In the genomic region with DNA sequence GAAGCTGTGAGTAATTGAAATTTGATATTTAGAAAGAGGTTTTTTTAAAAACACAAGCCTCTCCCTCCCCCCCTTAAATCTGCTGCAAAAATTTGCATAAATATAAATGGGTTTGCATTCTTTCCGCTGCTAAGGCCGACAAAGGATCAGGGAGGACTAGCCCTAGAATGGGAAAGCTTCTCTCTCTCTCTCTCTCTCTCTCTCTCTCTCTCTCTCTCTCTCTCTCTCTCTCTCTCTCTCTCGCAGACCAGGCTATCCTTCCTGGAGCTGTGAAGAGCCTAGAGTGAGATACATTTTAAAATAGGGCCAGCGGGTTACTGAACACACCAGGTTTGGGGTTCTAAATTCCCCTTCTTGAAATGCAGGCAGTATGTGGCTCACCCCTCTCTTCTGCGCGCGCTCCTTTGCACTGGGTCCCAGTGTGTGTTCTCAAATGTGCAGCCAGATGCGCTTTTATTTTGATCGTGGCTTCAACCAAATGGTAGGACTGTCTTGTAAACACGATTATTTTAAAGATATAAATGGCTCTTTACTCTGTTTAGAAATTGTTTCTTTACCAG, we compare ENCODE assay signal across 8 mouse cellular contexts.
DNase-seq lines count a peak whose midpoint lies in the region; TF ChIP-seq lines count a peak whose summit lies in the region.

No protein-coding gene starts in this region.

- H3K27ac ChIP-seq in liver, adult 2 months (replicated peaks; ENCODE audit: insufficient read depth, low read depth, low read length), result peak overlapping the region; percentile 38
- peak overlapping the region; percentile 84 for H3K27ac ChIP-seq in thymus, adult 2 months (ENCODE audit: control insufficient read depth, insufficient read depth, low read length)

- no peaks in the 10 kb centered on the region for H3K36me3 ChIP-seq in liver, adult 2 months (ENCODE audit: control insufficient read depth, insufficient read depth, low read length)
- H3K36me3 ChIP-seq in thymus, adult 2 months (ENCODE audit: control insufficient read depth, insufficient read depth, low read length), result no peaks in the 10 kb centered on the region

- no peak for TF ChIP-seq CTCF in liver, adult 2 months (IDR thresholded peaks at IDR 0.05; ENCODE audit: low read depth, low read length)
- no peak for TF ChIP-seq CTCF in thymus, adult 2 months (IDR thresholded peaks at IDR 0.05; ENCODE audit: borderline replicate concordance, control insufficient read depth, extremely low read depth, insufficient read depth, low read length, poor library complexity)

- no peak for TF ChIP-seq POLR2A in liver, adult 2 months (IDR thresholded peaks at IDR 0.05; ENCODE audit: extremely low read depth, insufficient read depth, low read length)
- TF ChIP-seq POLR2A in thymus, adult 2 months (IDR thresholded peaks at IDR 0.05; ENCODE audit: control insufficient read depth, extremely low read depth, insufficient read depth, low read length, poor library complexity), result 0 out of 2 replicates have a peak, but pooled peaks have one; percentile 20

- H3K79me2 ChIP-seq in liver, adult 2 months (ENCODE audit: control insufficient read depth, insufficient read depth, low read length), result peaks cover 11% of the 10 kb centered on the region; the same call in 1 of the 2 replicates

- H3K4me1 ChIP-seq in liver, adult 2 months (ENCODE audit: control insufficient read depth, insufficient read depth, low read length), result peaks cover 7% of the 10 kb centered on the region; the same call in 1 of the 2 replicates
- H3K4me1 ChIP-seq in thymus, adult 2 months (replicated peaks; ENCODE audit: control insufficient read depth, insufficient read depth, low read length), result peaks cover 23% of the 10 kb centered on the region

- WGBS in liver, adult 2 months, result 1% methylated on average over 10 of the region's 10 CpGs
- WGBS in thymus, adult 2 months, result under 1% methylated on average over 10 of the region's 10 CpGs

- DNase-seq in layer of hippocampus, adult 11-12 months (ENCODE audit: low spot score), result peak; percentile 40
- DNase-seq in layer of hippocampus, adult 9-10 months (ENCODE audit: low spot score), result no peak
- DNase-seq in cerebellum, adult 9-10 months, result peak; percentile 64
- DNase-seq in gastrocnemius, postnatal 25 days, result peak; percentile 28
- DNase-seq in kidney, adult 11 months, result peak; percentile 33
- peak; percentile 51 for DNase-seq in liver, adult 2 months (ENCODE audit: extremely low read depth, low read depth, low spot score)
- DNase-seq in natural killer cell, adult 2 months (ENCODE audit: low spot score in 2 of 2), result peak; percentile 34 to 40
- DNase-seq in thymus, adult 2 months, result peak; percentile 63

- H3K9ac ChIP-seq in liver, adult 2 months (ENCODE audit: low read depth, low read length), result peak overlapping the region; percentile 72

- H3K4me3 ChIP-seq in liver, adult 2 months (ENCODE audit: insufficient read depth, low read depth, low read length), result peak overlapping the region; percentile 63
- H3K4me3 ChIP-seq in thymus, adult 2 months (ENCODE audit: control insufficient read depth, insufficient read depth, low read length), result peak overlapping the region; percentile 64

- no peaks in the 10 kb centered on the region for H3K27me3 ChIP-seq in liver, adult 2 months (ENCODE audit: control insufficient read depth, insufficient read depth, low read length)
- no peaks in the 10 kb centered on the region for H3K27me3 ChIP-seq in thymus, adult 2 months (ENCODE audit: control insufficient read depth, insufficient read depth, low read length)
